Mouse (Mus musculus) R1 (cell line): ENCODE results near the gene Tnik.

ENCODE experiments used
- DNase-seq: peaks from one replicate; pipeline ENCODE4 v3.0.0-alpha.2; 2018; ENCODE audit warnings: low read depth, low spot score

Tnik gene

DNA sequence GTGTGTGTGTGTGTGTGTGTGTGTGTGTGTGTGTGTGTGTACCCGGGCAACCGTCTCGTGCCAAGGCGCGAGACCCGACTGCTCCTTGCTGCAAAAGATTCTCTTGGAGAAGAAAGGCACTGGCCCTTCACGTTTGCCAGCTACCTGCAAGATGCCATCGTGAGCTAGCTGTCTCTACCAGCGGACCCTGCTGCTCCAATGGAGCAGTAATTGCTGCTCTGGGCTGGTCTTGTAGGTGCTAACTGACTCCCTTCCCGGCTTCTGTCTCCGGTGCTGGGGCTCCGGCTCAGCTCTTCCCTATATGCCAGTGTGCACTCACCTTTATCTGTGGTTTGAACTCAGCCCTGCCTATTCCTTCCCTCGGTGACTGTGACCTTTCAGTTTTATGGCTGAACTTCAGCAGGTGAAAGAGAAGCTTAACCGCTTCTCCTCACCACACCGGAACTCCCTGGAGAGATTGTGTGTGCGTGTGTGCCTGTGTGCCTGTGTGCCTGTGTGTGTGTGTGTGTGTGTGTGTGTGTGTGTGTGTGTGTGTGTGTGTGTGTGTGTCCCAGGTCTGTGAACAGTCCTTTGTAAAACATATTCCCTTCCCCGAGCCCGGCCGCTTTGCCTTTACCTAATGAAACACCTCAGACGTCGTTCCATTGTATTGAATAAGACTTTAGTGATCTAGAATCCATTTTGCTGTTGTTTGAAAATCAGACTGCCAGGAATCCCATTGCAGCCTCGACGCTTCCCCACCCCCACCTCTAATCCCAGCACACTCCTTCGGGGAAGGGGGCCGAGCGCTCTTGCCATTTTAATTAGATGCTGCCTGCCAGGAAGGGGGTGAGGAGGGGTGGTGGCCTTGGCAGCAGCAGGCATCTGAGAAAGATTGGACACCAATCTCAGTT is 1.2 kb downstream of the Tnik start:
- peak; percentile 54 for DNase-seq

DNA sequence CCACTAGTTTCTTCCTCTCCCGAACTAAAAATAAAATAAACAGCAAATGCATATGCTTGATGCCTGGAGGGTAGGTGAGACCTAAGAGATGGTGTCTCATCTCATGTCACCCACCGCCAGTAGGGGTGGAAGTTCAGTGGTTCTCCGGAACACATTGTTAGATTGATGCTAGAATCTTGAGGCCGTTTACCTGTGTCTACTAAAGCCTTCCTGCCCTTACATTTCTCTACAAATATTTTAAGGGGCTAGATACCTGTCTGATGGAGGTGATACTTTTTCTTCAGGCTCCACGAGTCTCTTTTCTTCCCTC is 1.8 kb downstream of the Tnik start:
- no peak for DNase-seq

GRCm38 (mm10) chr3:28265183-28265582 is 2.2 kb downstream of the Tnik start:
- no peak for DNase-seq

GRCm38 (mm10) chr3:28265656-28266055 is 2.6 kb downstream of the Tnik start:
- DNase-seq, result no peak

DNA sequence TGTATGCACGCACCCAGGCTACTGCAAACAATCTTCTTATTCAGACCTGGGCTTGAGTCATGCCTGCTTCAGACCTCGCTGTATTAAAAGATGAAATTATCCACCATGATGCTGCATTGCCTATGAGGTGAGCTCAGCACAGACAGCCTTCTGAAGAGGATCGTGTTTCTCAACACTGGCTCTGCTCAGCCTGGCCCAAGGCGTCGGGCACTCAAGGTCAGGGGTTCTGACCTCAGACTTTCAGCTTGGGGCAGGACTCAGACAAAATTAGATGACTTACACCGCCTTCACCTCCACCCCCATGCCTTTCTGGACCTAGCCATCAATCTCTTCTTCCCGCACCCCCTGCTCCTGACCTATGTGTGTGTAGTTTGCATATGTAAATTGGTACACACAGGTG is 4.2 kb downstream of the Tnik start:
- DNase-seq, result no peak

DNA sequence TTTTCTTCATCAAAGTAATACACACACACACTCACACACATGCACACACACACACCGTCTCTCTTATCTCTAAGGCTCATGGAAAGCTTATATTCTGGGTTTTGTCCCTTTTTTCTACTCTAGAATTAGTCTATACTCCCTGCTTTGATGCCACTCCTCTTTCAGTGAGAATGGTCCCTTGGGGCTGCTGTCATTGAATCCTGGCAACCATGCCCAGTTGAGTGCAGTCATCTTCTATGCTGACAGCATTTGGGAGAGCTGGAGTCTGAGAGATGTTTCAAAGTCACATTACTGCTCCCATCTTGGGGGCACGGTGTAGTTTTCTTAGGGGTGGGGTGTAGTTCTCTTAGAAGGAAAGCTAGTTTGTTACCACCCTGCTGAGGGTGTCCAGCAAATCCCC is 6.7 kb downstream of the Tnik start:
- peak; percentile 28 for DNase-seq

- no peak for DNase-seq
Observed at GRCm38 (mm10) chr3:28271884-28272283, 8.9 kb downstream of the Tnik start.

DNA sequence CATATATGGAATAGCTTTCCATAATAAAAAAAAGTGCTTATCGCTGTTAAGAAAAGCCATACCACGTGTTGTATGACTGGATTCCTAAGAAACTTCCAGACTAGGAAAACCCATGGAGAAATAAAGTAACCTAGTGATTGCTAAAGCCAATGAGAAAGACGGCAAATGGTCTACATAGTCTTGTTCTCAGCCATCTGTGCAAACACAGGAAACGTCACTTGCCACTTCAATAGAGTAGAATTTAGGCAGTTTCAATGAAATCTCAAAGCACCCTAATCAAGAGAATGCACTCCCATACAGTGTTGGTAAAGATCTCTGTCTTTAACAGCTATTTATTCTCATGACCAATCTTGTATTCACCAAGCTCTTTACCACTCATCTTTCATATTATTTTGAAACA is 11.7 kb downstream of the Tnik start:
- DNase-seq, result no peak

- no peak for DNase-seq
Observed at GRCm38 (mm10) chr3:28289693-28290092, 26.7 kb downstream of the Tnik start.

- no peak for DNase-seq
Observed at GRCm38 (mm10) chr3:28301378-28301777, 38.4 kb downstream of the Tnik start.

- DNase-seq, result no peak
Observed at GRCm38 (mm10) chr3:28303915-28304314, 40.9 kb downstream of the Tnik start.

DNA sequence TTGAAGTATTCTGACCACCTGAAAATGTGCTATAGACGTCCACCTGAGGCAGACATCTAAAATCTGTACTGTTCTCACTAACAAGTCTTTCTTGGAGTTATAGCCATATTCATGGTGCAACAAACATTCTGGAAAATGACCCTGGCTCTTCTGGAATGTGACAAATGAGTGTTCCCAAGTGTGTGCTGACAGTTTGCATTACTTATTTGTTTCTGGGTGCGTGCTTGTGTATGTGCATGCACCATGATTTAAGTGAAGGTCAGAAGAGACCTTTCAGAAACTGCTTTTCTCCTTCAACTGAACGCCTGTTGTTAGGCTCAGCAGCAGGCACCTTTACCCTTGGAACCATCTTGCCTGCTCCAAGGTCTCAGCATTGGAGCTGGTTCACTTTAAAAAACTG is 43.8 kb downstream of the Tnik start:
- no peak for DNase-seq

GRCm38 (mm10) chr3:28314438-28314837 is 51.4 kb downstream of the Tnik start:
- no peak for DNase-seq

GRCm38 (mm10) chr3:28317339-28317738 is 54.3 kb downstream of the Tnik start:
- no peak for DNase-seq

GRCm38 (mm10) chr3:28321635-28322034 is 58.6 kb downstream of the Tnik start:
- no peak for DNase-seq

DNA sequence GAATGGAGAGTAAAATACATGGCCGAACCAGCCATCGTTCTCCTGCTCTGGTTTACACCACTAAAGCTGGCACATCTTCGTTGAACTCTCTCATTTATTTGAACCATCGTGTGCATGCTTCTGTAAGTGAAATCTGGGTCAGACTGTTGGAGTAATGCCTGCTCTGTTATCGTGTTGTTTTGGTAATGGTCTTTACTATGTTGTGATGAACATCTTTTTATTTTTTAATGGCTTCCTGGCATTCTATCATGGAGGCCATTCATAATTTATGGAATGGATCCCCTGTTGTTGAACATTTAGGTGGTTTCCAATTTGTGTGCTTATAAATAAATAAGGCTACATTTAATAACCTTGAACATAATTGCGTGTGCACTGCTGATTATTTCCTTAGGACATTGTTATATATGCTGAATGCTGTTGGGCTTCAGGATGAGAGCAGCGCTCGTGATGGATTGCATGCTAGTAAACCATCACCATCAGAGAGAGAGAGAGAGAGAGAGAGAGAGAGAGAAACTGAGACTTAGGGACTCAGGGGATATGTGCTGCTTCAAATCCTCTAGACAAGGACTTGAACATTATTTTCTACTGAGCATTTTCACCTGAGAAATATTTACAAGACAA is 62.7 kb downstream of the Tnik start:
- DNase-seq, result no peak

- DNase-seq, result no peak
Observed at GRCm38 (mm10) chr3:28332316-28332715, 69.3 kb downstream of the Tnik start.

DNA sequence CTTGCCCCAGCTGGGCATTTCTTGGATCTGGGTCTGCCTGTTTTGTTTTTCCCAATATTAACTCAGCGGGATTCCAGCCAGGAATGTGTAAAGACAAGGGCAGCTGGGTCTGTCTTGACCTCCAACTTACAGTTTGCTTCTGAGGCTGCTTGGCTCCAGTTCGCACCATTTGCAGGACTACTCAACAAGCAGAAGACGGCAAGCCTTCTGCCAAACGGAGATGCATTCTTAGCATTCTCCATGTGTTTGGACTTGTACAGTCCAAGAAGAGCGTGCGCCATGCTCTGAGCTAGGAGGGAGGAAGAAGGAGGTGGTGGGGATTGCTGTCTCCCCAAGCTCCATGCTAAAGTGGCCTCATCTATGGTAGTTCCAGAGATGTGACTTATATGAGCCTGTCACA is 70.9 kb downstream of the Tnik start:
- peak; percentile 72 for DNase-seq

DNA sequence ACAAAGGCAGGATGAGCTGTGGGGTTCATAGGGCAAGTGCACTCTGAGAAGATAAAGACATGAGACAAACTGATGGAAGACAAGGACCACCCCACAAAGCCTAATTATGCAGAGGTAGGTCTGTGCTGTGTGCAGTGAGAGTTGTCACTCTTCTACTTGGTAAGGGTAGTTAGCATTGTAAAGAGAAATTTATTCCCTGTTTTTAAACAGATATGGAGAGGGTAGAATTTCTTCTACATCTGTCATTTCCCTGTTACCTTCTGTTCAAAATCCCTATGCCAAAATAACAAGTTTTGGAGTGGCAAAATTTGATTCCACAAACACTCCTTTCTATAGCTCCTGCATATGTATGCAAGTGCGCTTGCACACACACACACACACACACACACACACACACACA is 71.5 kb downstream of the Tnik start:
- no peak for DNase-seq

- DNase-seq, result no peak
Observed at GRCm38 (mm10) chr3:28340071-28340470, 77.1 kb downstream of the Tnik start.

DNA sequence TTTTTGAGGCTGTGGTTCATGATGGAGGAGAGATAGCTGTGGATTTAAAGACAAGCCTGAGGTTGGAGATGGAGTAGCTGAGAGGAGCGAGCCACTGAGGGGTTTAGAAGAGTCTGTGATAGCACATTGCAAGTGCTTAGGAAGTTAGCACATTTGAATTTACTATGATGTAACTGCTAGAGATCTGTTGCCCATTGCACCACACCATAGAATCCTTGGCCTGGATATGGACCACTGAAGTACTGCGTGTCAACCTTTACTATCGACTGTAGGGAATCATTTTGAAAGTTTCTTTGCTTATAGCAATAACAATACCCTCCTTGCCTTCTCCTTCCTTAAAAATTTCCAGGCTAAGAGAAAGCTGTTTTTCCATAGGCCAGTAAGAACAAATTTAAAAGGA is 80.2 kb downstream of the Tnik start:
- no peak for DNase-seq

- no peak for DNase-seq
Observed at GRCm38 (mm10) chr3:28343661-28344060, 80.6 kb downstream of the Tnik start.

GRCm38 (mm10) chr3:28345446-28345845 is 82.4 kb downstream of the Tnik start:
- no peak for DNase-seq
